Mouse (Mus musculus) ovary, postnatal 36 days (tissue): ENCODE measurements around the gene Vav1.

Experiments
- DNase-seq: peaks from one replicate; pipeline ENCODE4 v3.0.0; 2022; ENCODE audit warnings: low spot score, mixed read lengths

The Vav1 gene

DNA sequence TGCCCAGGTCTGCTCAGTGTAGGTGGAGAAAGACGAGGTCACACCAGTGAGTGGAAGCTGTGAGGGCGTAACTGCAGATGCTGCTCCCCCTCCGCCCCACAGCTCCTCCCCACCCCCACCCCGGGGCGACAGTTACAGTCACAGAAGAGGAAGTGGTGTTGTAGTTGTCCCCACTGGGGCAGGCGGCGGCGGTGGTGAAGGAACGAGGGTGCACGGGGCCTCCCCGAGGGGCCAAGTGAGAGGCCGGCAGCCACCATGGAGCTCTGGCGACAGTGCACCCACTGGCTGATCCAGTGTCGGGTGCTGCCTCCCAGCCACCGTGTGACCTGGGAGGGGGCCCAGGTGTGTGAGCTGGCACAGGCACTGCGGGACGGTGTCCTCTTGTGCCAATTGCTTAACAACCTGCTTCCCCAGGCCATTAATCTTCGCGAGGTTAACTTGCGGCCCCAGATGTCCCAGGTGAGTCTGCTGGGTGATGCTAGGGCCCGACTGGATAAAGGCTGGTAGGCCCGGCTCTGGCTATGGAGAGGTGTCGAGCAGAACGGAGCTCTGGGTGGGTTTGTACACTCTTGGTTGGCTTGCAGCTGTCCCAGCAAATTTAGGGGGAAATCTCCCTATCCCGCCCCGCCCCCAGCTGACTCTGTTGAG, at the start of gene Vav1:
TSS of gene Vav1 (plus strand) at position 158 of the 648 bp plus-strand sequence.
- no peak for DNase-seq

DNA sequence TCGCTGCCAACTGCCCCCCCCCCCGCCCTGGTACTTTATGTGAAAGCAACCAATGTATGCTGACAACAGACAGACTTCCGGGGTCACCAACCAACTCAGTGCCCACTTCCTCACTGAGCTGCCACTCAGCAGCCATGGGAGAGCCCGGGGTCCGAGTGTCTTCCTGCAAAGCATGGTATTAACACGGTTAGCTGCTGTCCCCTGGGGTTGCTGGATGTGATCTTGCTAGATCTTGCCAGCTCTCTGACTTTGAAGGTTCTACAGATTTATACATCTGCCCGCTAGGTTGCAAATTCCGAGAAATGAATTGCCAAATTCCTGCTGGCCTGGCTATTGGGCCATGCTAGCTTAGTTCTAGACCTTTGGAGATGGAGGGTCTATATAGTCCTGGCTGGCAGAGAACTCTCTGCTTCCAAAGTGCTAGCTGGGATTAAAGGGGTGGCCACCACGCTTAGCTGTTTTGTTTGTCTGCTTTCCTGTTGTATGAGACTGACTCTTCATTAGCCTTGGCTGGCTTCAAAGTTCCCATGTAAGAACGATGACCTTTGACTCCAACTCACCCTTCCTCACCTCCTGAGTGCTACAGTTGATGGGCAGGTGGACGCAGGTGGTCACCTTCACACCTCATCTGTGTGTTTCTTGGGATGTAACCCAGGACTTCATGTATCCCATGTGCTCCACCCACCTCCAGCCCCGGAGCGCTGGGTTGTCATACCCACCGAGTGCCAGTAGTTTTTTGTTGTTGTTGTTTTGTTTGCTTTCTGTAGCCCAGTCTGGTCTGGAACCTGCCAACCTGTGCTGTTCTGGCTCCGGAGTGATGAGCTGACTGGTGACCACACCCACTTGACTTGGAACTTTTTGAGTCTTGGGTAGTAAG, 48.8 kb upstream of the Vav1 start:
- DNase-seq: no peak

DNA sequence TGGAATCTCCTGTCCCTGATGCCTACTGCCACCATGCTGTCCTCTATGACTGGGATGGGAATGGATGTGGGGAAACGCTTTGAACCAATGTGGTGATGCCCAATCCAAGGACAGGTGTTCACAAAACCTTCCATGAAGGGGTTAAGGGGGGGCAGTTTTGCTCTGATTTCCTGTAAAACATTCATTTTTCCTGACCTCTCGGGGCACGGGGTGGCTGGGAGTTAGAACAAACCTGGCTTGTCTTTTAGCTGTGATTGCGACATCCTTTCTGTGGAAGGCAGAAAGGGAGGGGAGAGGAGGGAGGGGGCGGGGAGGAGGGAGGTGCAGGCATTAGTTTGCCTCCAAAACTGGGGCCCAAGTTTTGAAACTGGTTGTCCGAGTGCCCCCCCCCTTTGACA, 48.2 kb upstream of the Vav1 start:
- no peak for DNase-seq

DNA sequence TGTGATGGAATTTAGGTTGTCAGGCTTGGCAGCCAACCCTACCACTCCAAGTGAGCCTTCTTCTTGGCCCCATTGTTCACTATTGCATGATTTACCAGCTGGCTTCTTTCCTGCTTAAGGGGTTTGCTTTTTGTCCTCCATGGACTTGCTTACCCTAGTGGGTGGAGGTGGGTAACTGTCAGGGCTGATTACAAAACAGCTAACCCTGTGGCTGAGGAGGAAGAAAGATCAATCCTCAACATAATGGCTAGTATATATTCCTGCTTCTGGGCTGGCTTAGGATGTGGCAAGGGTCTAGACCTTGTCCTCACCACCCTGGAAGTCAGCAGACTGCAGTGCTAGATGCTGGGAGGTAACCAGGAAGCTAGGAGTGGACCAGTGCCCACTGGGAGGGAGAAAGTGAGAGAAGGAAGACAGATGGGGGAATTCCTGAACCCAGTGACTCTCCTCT, 47.6 kb upstream of the Vav1 start:
- DNase-seq: peak; percentile 27

DNA sequence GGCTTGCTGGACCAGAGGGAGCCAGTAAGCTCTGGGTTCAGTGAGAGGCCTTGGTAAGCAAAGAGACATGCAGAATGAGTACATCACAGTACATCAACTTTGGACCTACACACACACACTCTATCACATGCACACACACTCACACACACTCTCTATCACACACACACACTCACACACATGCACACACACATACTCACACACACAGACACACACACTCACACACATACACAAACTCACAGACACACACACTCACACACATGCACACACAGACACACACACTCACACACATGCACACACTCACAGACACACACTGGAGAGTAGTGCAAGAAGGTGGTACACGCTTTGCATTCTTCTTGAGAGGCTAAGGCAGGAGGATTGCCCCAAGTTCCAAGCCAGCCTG, 46.7 kb upstream of the Vav1 start:
- no peak for DNase-seq

DNA sequence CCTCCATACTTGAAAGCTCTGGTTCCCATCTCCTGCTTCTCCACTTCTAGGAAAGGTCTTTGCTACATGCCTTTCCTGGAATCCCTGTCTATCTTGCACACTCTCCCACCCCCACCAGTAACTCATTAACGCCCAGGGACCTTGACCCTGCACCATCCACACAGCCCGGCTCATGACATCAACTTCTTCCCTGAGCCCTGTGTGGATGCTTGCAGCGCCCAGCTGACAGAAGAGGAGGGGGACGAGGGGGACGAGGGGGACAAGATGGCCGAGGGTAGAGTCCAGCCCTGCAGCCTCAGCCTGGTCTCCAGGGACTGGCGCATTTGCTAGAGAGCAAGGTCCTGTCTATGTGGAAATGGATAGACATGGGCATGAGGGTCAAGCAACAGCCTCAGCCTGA, 45.9 kb upstream of the Vav1 start:
- DNase-seq: no peak

DNA sequence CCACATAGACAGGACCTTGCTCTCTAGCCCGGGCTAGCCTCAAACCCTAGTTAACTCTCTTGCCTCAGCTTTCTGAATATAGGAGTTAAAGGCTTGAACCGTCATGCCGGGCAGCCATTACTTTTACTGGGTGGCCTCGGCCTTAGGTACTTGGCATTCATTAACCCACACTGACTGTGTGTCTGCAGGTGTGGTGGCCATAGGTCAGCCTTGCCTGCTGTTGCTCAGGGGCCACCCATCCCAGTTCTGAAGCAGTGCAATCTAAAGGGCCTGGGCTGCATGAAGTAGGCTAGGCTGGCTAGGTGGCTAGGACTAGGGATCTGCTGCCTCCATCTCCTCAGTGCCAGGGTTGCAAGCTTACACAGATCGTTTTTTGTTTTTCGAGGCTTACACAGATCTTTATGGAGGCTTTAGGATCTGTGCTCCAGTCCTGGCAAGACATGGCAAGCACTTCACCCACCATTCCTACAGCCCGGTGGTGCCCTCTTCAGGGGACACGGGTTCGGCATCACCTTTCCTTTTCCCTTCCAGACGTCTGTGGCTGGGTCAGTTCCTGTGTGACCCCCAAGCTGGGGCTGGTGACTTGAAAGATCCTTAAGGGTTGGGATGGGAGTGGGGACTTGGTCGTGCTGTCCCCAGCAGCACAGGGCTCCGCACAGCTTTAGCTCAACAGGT, 44.5 kb upstream of the Vav1 start:
- peak; percentile 4 for DNase-seq

DNA sequence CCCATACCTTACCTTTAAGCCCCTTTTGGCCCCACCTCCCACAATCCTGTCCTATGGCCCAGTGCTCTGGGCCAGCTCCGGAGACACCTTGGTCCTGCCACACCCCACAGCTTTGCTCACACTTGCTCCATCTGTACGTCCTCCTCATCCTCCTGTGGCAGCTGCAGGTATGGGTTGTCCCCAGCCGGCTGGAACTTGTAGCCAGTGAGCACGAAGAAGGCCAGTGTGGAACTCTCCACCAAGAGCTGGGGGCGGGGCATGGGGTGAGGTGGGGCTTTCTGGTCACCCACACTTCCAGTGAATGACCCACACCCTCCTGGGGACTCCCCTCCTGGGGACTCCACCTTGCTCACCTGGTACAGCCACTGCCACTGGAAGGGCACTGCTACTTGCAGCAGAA, 43.1 kb upstream of the Vav1 start:
- no peak for DNase-seq

DNA sequence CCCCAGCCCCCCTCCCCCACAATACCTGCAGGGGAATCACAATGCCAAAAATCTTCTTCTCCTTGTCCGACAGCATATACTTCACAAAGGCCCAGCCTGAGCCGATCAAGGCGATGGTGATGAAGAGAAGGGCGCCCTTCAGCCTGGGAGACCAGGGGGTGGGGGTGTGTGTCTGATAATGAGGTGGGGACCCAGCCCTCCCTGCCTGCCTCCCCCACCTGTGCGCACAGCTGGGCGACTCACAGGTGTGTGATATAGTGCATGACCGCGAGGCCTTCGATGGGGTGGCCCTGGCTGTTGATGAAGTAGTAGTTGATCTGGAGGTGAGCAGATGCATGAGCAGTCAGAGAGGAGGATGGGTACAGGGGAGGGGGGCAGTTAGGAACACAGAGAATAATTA, 41.7 kb upstream of the Vav1 start:
- no peak for DNase-seq

DNA sequence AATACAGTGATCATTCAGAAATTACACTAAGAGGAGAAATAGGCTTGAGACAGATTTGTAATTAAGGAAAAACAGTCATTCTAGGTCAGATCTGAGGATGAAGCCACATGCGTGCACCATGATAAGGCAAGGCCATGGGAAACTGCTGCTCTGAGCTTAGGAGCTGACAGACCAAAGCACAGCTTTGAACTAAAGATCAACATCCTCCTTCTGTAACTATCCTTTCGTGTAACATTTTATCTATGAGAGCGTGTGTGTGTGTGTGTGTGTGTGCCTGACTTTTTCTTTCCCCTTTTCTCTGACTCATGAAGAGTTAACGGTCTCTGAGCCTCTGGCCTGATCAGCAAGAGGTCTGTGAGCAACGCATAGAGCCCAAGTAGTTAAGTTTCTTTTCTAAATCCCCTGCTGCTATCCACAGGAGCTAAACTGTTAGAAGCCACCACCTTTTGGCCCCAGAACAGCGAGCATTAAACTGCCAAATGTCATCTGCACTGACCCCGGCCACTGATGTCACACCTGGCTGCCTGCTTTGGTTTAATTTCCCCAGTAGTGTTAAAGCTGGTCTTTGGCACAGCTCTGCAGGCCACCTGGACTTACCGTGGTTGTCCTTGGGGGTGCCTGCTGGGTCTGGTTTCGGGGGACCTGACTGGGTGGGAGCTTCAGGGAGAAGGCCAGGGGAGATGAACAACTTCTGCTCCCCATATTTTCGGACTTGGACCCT, 35.1 kb upstream of the Vav1 start:
- DNase-seq: no peak

DNA sequence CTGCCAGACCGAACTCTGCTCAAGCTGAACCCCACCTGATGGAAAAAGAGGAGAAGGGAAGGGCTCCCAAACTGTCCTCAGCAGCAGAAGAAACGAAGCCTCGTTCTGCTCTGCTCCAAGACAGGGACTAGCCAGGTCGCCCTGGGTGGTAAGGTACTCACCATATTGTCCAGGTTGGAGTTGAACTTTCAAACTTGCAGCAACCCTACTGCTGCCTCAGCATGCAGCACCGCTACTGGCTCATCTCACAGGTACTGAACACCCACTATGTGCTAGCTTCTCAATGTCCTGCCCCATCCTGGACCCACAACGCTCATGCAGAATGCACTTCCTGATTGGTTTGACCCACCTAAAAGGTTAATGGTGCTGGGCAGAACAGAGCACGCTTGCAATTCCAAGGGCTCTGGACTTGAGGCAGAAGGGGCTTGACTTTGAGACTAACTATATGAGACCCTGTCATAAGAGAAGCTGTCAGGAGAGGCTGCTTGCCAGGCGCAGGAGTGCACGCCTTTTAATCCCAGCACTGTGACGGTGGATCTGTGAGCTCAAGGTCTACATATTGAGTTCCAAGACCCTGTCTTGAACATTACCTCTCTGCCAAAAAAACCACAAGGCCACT, 33.5 kb upstream of the Vav1 start:
- DNase-seq: no peak

DNA sequence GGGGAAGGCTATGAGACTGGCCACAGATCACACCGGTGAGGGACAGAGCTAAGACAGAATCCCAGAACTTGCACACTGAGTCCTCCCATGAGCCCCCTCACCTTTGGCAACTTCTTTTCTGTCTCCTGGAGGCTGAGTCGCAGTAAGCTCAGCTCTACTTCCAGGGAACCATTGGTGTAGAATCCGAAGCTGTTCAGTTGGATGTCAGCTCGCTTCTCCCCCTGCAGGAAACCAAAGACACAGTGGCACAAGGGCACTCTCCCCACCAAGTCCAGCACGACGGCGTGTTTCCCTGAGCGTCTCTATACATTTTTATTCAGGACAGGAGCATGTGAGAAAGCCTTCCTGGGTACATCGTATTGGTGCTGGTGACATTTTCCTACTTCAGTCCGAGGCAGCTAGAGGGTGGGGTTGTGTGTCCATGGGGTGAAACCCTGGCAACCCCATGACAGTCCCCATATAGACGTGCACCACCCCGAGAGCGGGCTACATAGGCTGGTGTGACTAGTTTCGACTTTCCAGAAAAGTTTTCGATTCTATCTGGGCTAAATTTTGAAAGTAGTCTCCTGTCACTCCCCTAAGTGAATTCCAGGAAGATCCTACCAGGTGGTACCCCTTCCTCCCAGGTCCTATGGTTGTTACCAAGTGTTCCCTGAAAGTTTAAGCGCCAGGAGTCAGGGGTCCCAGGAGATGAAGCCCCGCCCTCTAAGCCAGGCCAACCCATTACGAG, 32.1 kb upstream of the Vav1 start:
- DNase-seq: no peak

DNA sequence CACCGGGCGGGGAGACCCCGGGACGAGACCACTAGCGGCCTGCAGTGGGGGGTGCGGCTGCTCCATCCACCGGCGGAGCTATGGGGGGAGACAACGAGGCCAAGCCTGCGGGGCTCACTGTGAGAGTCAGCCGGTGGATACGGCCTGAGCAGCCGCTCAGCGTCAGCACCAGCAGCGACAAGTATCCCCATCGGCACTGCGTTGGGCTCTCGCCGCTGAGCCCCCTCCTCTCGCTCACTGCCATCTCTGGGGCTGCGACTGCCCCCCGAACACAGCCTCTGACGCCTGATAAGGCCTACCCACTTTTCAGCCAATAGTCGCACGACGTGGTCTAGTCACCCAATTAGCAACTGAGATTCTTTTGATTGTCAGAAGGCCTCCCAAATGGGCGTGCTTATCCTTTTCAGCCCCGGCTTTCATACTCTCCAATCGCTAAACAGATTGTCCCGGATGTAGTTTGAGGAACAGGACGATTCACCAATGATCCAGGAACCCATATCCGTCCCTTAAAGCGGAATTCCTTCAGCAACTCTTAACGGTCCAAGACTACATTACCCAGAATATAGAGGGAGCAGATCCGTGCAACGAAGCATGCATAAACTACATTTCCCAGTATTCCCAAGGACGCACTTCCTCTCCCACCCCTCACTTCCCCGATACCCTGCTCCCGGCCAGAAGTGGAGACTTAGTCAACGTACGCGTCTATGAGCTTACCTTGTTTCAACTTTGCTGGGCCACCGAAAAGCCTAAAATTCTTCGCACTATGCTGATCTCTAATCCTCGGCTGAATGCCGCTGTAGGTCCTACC, 31.3 kb upstream of the Vav1 start:
- peak; percentile 84 for DNase-seq

DNA sequence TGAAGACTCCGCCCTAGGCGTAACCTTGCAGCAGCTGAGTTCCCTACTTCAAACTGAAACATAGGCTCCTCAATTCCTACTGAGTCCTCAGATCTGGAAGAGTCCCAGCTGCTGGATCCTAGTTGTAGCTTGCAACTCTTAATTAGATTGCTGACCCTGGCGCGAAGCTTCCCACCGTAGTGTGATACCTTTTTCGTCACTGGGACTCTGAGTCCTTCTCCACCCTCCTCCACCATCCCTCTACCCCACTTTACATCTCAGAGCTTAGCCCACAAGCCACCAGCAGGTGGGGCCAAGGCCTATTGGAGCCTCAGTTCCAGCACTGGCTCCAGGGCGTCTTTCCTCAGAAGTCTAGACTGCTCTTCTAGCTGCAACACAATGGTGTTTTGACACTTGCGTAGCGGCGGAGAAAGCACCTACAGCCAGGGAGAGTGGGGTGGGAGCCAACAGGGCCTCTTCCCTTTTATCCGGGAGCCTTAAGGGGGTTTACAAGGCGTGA, 30.6 kb upstream of the Vav1 start, which contains the start of gene Gpr108:
TSS of gene Gpr108 (minus strand) at position 246 of the 499 bp plus-strand sequence.
- DNase-seq: peak; percentile 84

DNA sequence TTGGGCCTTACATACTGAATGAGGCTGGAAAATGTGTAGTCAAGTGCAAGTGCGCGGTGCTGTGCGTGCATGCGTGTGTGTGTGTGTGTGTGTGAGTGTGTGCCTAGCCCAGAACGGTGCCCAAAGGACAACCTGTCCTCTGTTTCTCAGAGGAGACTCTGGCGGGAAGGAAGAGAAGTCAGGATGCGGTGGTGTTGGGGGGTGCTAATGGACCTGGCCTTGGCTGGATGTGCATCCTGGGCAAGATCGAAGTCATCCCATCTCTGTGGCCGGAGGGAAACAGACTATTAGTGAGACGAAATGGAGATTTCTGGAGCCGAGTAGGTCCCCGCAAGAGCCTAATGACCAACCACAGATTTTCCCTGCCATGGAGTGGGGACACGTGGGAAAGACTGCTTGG, 30.1 kb upstream of the Vav1 start:
- DNase-seq: peak; percentile 18

DNA sequence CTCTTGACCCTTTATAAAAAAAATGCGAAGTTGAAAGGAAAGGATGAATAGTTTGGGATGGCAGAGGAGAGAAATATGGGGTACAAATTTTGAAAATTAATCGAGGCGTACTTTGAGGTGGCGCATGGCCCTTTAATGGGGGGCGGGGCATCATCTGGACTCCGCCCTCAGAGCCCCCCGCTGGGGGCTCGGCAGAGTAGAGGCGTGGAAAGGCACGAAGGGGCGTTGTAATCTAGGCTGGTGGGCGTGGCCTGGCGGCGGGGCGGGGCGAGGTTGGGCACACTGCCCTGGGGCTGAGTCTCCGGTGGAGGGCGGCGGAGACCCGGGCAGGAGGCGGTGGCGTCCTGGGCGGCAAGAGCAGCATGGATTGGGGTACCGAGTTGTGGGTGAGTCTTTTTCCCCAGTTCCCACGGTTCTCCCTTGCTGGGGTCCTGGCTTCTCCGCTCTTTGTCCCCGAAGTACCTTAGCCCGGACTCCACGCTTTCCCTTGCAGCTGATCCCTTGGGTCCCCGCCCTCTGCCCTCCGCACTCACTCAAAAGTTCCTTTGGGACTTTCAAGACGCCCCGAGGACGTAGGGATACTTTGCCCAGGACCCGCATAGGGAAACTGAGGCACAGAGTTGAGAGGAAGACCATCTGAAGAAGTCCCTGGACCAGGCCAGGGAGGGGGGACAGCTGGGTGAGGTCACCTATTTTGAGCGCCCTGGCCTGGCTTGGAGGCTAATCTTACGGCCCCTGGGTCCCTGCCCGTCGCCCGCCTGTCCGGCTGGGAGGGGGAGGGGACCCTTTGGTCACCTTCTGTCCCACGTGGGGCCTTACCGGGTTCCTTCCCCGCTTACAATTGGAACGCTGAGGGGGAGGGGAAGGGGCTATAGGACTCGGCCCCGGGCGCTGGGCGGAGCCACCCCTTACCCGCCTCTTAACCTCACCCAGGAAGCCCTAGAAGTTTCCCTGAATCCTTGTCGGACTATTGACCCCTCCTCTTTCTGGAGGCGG, 29.4 kb upstream of the Vav1 start, which contains the start of gene Trip10:
TSS of gene Trip10 (plus strand) at position 270 of the 996 bp plus-strand sequence.
- peak; percentile 99 for DNase-seq

DNA sequence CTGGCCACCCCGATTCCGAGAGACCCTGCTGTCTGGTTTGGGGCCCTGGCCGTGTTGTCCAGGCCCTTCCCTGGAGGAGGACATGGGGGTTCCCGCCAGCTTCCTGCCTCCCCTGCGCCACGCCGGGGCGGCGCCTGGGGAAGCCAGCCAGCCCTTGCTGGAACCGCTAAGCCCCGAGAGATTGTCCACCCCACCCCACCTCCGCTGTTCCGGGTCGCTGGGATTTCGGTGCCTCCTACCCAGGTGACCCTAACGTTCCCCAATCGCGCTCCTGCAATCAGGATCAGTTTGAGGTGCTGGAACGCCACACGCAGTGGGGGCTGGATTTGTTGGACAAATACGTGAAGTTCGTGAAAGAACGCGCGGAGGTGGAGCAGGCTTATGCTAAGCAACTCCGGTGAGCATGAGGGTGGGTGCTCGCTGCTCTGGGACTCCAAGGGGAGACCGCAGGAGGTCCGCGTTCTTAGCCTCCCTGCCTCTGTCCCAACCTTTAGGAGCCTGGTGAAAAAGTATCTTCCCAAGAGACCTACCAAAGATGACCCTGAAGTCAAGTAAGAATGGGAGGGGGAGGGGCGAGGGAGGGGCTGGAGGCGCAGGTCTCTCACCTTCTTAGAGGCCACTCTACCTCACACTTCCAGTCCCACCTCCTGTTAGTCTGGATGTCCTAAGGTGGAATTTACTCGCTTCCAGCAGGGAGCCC, 28.3 kb upstream of the Vav1 start:
- peak; percentile 65 for DNase-seq

DNA sequence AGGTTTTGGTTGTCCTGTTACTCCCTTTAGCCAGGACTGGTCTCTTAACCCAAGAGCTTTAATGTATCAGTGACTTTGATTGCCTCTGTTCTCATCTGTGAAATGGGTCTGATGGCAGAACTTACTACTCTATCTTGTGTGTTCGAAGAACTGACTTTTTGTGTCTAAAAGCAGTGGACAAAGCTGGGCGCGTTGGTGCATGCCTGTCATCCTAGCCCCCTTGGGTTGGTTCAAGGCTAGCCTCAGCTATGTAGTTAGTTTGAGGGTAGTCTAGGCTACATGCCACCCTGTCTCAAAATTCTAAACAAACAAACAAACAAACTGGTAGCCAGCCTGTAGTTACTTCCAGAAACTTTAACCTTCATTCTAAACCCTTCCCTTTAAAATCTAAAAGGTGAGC, 27.5 kb upstream of the Vav1 start:
- peak; percentile 2 for DNase-seq
